Mouse (Mus musculus) hindlimb bud, embryonic 11.5 days (tissue): ENCODE measurements around the gene Fpgs.
A peak's percentile ranks its signal among the peaks of the same experiment; 100 is the strongest.

Experiments used
- DNase-seq: peaks from one replicate; pipeline ENCODE4 v3.0.0-alpha.2; 2012; ENCODE audit warnings: low read depth, low spot score; ENCODE audit errors: extremely low spot score

Gene Fpgs

GRCm38 (mm10) chr2:32724832-32725790 is 21.2 kb upstream of the Fpgs start:
- DNase-seq, result no peak

- DNase-seq, result no peak
Measured at GRCm38 (mm10) chr2:32724149-32724548, 20.2 kb upstream of the Fpgs start.

GRCm38 (mm10) chr2:32722581-32722980 is 18.6 kb upstream of the Fpgs start:
- DNase-seq, result no peak

- no peak for DNase-seq
Measured at GRCm38 (mm10) chr2:32722046-32722445, 18.1 kb upstream of the Fpgs start.

- no peak for DNase-seq
Measured at GRCm38 (mm10) chr2:32720681-32721229, 16.8 kb upstream of the Fpgs start, which contains the start of gene Sh2d3c. Sh2d3c (plus strand) TSS chr2:32721055.

GRCm38 (mm10) chr2:32720053-32720452 is 16.1 kb upstream of the Fpgs start:
- DNase-seq, result no peak

- DNase-seq, result no peak
Measured at GRCm38 (mm10) chr2:32718761-32719160, 14.8 kb upstream of the Fpgs start.

- DNase-seq, result no peak
Measured at GRCm38 (mm10) chr2:32714987-32715425, 11.1 kb upstream of the Fpgs start.

- no peak for DNase-seq
Measured at GRCm38 (mm10) chr2:32714117-32714986, 10.4 kb upstream of the Fpgs start.

GRCm38 (mm10) chr2:32712934-32713817 is 9.2 kb upstream of the Fpgs start, which contains the start of gene Cdk9:
Cdk9 (minus strand) TSS chr2:32713076.
- DNase-seq, result peak; percentile 50

GRCm38 (mm10) chr2:32712586-32712933 is 8.6 kb upstream of the Fpgs start:
- no peak for DNase-seq

- DNase-seq, result no peak
Measured at GRCm38 (mm10) chr2:32712108-32712551, 8.2 kb upstream of the Fpgs start.

- DNase-seq, result no peak
Measured at GRCm38 (mm10) chr2:32711301-32712056, 7.5 kb upstream of the Fpgs start.

- DNase-seq, result no peak
Measured at GRCm38 (mm10) chr2:32710425-32710824, 6.5 kb upstream of the Fpgs start.

- no peak for DNase-seq
Measured at GRCm38 (mm10) chr2:32709521-32710137, 5.7 kb upstream of the Fpgs start.

- DNase-seq, result no peak
Measured at GRCm38 (mm10) chr2:32708643-32709042, 4.7 kb upstream of the Fpgs start.

GRCm38 (mm10) chr2:32706971-32707370 is 3.0 kb upstream of the Fpgs start:
- DNase-seq, result no peak

GRCm38 (mm10) chr2:32705018-32705417 is 1.1 kb upstream of the Fpgs start:
- DNase-seq, result no peak

GRCm38 (mm10) chr2:32703046-32703445 is 899 bp downstream of the Fpgs start:
- DNase-seq, result no peak
